Mouse (Mus musculus) mature B cell (primary cell): Measurements from ENCODE around the gene 9130019O22Rik.
"Not testable (repeated sequence)": the region's sequence is repeated elsewhere in the genome, so short reads cannot be mapped to it uniquely, and the experiment has no call there.

Source experiments
- in situ Hi-C: fragments of 300-500 bp; cut with MboI; formaldehyde crosslinking; loops from 2 replicates; pipeline ENCODE4 v1.14.3; 2019

9130019O22Rik gene

DNA sequence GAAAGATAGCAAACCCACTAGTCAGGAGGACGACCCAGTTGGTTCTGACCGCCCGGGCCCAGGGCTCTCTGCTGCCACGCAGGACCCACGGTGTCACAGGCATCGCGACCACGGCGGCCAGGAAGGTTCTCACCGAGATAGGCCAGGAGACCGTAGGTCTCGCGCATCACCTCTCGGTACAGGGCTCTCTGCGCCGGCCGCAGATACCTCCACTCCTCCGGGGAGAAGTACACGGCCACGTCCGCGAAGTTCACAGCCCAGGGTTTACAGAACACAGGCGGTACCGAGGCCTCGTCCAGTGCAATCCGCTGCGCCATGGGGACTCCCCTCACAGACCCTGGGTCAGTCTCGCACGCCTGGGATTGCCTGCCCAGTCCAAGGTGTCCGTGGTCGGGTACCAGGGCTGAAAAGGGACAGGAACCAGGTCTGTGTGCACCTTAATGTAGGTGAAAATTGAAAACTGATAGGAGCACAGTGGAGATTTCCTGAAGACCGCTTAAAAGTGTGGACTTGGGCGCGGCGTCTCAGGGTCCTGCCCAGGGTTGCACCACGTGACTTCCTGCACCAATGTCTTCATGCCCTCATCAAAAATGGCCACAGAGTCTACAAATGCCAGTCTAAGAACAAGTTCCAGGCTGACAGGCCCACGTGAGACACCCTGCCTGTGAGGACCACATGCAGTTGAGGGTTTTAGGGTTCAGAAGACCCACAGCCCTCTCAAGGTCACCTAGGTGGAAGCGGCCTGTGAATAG lies at the start of gene 9130019O22Rik:
Gene 9130019O22Rik, minus strand, starts transcription at position 526 of the 752 bp plus-strand sequence.
- in situ Hi-C loops: no loop called here

DNA sequence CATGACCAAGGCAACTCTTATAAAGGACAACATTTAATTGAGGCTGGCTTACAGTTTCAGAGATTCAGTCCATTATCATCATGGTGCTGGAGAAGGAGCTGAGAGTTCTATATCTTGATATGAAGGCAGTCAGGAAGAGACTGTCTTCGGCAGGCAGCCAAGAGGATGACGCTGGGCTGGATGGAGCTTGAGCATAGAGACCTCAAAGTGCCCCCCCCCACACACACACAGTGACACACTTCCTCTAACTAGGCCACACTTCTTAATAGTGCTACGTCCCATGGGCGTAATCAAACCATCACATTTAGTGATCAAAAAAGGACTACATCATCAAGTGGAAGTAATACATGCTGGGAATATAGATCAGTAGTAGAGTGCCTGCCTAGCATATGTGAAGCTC lies 48.2 kb upstream of the 9130019O22Rik start:
- in situ Hi-C loops: no loop called here

DNA sequence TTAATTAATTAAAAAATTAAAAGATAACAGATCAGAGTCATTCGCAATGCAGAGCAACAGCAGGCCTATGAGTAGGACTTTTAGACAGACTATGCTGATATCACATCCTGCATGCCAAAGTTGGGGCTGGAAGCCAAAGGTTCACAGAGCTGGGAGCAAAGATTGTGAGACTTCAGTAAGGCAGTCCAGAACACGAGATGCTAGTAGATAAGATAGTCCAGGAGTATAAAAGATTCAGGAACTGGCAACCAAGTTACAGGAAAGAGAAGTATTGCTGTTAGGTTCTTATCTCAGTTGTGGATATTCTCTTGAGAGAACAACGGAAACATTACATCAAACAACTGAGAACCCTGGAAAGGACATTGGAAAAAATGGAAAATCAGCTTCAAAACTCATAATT lies 39.4 kb upstream of the 9130019O22Rik start:
- in situ Hi-C loops: no loop called here

DNA sequence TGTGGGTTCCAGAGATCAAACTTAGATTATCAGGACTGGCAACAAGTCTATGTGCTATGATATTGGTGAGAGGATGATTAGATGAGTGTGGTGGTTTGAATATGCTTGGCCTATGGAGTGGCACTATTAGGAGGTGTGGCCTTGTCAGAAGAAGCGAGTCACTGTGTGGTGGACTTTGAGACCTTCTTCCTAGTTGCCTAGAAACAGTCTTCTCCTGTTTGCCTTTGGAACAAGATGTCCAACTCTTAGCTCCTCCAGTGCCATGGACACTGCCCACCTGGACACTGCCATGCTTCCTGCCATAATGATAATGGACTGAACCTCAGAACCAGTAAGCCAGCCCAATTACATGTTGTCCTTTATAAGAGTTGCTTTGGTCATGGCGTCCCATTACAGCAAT lies 38.9 kb upstream of the 9130019O22Rik start:
- in situ Hi-C loops: no loop called here

DNA sequence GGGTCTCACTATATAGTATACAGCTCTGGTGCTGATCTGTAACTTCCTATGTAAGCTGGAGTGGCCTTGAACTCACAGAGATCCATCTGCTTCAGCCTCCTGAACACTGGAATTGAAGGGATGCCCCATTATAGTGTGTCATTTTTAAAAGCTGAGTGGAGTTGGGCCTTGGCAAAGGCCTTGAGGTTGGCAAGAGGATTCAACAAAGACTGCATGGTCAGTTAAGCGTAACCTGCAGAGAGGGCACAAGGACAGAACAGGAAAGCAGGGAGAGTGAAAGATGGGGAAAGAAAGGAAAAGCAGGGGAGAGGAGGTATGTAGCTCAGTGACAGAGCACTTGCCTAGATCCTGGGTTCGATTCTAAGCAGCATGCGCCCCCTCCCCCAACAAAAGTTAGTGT lies 38.3 kb upstream of the 9130019O22Rik start:
- in situ Hi-C loops: no loop called here

DNA sequence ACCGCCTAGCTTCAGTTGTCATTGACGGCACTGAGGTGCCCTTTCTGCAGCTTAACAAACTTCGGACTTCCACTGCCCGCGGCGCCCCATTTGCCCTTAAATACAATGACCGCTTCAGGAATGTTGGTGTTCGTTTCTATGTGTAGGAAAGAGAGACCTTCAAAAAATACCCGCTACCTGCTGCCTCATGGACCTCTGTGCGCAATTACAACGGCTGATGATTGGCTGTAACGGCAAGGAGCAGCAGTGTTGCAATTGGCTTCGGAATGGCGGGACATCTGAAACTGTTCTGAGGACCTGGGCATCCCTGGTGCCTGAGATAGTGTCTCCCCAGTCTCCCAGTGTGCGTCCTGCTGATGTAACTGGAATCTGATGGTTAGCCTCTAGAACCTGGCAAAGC lies 35.3 kb upstream of the 9130019O22Rik start:
- in situ Hi-C loops: no loop called here

DNA sequence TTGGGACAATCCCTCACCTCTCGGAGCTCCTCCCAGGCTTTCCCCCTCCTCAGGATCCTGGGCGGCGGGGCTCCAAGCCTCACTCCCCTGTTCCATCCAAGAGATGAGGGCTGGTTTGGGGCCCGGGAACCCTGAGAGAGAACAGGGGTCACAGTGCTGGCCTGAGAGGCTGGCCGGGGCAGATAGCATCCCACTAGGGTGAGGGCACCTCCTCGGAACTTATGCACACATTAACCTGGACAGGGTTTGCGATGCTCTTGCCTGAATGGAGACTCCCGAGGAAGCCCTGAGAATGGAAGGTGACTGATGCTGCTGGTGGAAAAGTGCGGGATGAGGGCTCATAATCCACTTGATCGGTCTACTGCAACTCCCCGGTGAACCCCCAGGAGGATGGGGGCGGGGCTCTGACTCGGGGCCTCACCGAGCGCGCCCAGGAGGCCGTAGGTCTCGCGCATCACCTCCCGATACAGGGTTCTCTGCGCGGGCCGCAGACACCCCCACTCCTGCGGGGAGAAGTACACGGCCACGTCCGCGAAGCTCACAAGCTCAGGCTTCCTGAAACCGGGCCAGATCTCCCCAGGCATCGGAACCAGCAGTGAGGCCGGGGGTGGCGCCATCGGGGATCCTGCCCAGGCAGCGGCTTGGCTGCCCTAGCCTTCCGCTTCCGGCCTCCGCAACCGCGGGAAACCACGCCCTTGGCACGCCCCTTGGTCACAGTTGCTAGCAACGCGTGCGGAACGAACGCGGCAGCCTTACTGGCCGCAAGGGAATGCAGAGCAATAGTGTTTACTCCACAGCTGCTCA lies 34.6 kb upstream of the 9130019O22Rik start, which contains the start of gene Zfp688:
Gene Zfp688, minus strand, starts transcription at position 681 of the 804 bp plus-strand sequence.
- in situ Hi-C loops: no loop called here

DNA sequence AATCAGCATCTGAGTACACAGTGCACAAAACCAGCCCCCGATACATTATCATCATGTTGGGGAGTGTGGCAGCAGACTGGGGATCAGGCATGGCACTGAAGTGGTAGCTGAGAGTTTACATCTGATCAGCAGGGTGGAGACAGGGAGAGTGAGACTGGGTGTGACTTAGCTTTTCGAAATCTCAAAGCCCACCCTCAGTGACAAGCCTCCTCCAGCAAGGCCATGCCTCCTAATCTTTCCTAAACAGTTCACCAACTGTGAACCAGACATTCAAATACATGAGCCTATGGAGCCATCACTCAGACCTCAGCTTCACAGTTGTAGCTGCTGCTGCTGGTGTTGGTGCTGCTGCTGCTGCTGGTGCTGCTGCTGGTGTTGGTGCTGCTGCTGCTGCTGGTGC lies 24.5 kb upstream of the 9130019O22Rik start:
- in situ Hi-C loops: no loop called here

DNA sequence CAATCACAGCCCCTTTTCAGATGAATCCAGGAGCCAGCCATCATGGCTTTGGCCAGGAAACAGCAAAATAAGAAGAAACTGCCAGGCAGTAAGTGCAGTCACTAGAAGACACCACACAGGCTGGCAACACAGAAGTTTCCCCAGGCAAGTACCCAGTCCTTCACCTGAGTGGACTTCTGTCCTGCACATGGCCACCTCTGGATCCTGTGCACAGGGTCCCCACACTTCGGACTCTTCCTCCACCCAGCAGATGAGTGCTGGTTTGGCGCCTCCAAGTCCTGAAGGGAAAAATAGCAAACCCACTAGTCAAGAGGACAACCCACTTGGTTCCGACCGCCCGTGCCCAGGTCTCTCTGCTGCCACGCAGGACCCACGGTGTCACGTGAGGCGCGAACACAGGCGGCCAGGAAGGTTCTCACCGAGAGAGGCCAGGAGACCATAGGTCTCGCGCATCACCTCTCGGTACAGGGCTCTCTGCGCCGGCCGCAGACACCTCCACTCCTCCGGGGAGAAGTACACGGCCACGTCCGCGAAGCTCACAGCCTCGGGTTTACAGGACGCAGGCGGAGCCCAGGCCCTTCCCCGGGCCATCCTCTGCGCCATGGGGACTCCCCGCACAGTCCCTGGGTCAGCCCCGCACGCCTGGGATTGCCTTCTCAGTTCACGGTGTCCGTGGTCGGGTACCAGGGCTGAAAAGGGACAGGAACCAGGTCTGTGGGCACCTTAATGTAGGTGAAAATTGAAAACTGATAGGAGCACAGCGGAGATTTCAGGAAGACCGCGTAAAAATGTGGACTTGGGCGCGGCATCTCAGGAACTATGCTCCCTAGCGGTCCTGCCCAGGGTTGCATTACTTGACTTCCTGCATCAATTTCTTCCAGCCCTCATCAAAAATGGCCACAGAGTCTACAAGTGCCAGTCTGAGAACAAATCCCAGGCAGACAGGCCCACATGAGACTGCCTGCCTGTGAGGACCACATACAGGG lies 19.3 kb upstream of the 9130019O22Rik start, which contains the start of gene Zfp764:
Gene Zfp764, minus strand, starts transcription at position 821 of the 986 bp plus-strand sequence.
- in situ Hi-C loops: not testable (repeated sequence)

DNA sequence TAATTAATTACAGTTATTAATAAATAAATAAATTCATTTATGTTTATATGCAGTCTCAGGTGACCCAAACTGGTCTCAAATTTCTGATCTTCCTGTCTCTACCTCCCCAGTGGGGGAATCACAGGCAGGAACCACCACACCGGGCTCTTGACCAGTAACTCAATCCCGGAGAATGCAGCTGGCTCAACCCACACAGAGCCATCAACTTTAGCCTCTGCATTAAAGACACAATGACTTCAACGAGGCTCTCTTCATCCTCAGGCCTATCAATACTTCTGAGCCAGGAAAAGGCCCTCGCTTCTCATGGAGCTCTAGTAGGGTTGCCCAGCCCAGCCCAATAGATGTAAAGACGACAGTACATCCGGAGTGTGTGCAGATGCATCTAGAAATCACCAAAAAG lies 17.1 kb upstream of the 9130019O22Rik start:
- in situ Hi-C loops: not testable (repeated sequence)

DNA sequence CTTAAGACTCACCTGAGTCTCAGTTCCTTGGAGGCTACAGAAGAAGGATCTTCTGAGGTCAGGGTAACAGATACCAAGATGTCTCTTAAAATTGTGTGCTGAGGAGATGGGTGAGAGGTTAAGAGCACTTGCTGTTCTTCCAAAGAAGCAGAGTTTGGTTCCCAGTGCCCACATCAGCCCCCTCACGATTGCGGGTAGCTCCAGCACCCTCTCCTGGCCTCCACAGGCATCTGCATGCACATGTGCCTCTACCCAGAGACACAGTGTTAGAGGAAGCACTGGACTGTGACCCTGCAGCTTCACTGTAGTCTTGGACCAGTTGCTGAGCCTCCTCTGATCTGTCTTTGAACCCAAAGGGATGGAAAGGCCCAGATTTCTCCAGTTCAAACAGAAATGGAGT lies 16.0 kb upstream of the 9130019O22Rik start:
- in situ Hi-C loops: no loop called here

DNA sequence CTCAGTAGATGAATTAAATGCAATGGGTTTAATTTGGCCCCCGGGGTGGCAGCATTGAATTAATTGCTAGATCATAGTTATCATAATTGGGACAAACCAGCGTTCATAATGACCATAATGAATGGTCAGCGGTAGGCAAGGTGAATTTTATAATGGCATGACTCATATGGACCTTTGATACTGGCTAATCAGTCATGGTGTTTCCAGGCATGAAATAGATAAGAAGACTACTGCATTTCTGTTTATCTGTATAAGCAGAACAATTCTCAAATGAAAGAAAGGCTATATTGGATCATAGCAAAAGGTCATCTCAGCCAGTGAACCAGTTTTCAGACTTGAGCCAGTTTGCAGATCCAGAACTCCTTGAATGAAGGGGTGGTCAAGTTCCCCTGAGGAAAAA lies 13.4 kb upstream of the 9130019O22Rik start:
- in situ Hi-C loops: no loop called here

DNA sequence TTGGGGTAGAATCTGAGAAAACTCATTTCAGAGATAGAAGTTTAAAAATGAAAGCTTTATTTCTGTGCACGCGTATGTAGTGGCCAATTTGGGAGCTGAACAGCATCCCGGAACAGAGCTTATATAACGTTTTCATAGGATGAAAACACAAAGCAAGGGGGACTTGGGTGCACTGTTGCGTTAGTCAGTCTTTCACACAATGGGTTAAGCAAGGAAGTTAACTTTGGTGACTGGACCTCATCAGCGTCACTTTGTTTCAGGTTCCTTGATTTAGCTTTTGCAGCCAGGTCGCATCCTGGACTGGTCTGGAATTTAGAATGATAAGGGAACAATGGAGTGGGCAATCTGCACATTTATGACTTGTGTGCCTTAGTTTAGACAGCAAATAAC lies 7.0 kb upstream of the 9130019O22Rik start:
- in situ Hi-C loops: no loop called here

DNA sequence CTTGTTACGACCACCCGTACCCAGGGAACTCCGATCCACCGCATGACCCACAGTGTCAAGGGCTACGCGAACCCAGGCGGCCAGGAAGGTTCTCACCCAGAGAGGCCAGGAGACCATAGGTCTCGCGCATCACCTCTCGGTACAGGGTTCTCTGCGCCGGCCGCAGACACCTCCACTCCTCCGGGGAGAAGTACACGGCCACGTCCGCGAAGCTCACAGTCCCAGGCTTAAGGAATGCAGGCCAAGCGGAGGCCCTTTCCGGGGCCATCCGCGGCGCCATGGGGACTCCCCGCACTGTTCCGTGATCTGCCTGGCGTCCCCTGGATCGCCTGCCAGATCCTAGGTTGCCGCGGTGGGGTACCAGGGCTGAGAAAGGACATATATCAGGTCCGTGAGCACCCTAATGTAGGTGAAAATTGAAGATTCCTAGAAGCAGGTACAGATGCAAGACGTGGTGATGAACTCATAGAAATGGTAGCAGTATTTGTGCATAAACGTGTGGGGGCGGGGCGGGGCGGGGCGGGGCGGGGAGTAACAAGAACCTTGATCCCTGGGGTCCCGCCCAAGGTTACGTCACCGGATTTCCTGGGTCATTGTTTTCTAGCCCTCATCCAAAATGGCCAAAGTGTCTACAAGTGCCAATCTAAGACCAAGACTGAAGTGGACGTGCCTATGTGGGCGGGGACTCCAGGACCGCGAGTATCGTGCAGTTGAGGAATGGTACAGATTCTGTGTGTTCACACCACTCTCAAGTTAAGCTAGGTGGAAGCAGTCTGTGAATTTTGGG lies 6.4 kb upstream of the 9130019O22Rik start, which contains the start of gene E430018J23Rik:
Gene E430018J23Rik, minus strand, starts transcription at position 473 of the 787 bp plus-strand sequence.
- in situ Hi-C loops: no loop called here

DNA sequence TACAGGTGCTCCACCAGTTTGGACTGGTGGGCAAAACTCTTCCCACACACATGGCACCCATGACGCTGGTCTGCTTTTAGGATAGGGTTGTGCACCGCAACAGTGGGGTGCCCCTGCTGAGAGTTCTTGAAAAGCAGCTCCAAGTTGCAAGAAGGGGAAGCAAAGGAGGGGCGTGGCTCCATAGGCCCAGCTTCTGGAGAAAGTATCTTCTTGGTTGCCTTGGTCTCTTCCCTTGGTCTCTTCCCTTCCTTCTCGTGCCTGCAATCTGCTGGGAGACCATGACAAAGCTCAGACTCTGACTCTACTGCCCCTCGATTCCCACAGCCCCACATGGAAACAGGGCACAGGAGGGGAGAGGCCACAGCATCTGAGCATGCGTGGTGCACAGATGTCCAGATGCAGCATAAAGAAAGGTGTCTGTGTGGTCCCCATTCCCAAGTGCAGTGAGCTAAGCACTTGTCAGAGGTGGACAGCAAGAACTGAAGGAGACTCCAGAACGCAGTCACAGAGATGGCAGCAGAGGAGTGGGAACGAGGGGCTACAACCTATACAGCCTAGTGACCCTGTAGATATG lies 5.4 kb upstream of the 9130019O22Rik start:
- in situ Hi-C loops: no loop called here

DNA sequence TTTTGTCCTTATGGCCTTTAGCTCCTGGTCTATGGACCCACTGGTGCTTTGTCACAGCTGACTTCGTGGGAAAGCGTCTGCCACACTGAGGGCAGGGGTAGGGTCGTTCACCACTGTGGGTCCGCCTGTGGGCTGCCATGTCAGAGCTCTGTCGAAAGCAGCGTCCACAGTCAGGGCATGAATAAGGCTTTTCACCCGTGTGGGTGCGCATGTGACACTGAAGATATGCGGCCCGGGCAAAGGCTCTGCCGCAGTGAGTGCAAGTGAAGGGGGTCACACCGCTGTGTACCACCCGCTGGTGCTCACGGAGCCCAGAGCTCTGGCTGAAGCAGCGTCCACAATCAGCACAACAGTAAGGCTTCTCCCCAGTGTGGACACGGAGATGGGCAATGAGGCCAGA lies 4.6 kb upstream of the 9130019O22Rik start:
- in situ Hi-C loops: no loop called here

DNA sequence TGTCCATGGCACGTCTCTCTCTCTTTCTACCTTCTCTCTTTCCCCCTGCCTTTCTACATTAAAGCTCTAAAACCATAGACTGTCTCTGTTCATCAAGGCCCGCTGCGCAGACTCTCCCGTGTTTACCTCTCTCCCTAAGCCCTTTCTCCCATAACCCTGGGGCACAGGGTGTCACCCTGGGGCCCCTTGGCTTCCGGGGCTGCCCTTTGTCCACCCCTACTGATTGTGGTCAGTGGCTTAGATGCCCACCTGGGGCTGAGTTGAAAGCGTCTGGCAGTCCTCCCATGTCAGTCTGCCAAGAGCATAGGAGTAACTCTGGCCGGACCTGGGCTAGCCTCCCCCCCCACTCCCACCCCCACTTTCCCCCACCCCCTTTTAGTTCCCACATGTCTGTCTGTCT lies 3.3 kb upstream of the 9130019O22Rik start:
- in situ Hi-C loops: no loop called here

DNA sequence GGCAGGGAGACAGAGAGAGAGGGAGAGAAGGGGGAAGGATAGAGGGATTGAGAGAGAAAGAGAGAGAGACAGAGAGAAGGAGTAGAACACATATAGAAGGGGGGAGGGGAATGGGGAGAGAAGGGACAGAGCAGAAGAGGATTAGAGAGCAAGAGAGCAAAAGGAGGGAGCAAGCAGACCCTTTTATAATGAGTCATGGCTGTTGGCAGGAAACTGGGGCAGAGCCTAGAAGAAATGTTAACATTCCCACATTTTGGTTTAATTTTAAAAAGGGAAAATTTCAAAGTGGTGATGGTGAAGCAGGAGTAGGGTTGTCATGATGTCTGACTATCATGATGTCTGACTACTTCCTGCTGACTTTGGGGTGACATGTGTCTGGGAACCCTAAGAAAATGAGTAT lies 1.2 kb upstream of the 9130019O22Rik start:
- in situ Hi-C loops: not testable (repeated sequence)

DNA sequence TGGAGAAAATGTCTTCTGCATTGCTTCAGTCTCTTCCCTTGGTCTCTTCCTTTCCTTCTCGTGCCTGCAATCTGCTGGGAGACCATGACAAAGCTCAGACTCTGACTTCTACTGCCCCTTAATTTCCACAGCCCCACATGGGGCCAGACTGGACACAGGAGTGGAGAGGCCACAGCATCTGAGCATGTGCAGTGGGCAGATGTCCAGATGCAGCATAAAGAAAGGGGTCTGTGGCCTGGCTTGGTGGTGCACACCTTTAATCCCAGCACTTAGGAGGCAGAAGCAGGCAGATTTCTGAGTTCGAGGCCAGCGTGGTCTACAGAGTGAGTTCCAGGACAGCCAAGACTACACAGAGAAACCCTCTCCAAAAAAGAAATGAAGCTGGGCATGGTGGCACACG lies 1.4 kb downstream of the 9130019O22Rik start:
- in situ Hi-C loops: not testable (repeated sequence)

DNA sequence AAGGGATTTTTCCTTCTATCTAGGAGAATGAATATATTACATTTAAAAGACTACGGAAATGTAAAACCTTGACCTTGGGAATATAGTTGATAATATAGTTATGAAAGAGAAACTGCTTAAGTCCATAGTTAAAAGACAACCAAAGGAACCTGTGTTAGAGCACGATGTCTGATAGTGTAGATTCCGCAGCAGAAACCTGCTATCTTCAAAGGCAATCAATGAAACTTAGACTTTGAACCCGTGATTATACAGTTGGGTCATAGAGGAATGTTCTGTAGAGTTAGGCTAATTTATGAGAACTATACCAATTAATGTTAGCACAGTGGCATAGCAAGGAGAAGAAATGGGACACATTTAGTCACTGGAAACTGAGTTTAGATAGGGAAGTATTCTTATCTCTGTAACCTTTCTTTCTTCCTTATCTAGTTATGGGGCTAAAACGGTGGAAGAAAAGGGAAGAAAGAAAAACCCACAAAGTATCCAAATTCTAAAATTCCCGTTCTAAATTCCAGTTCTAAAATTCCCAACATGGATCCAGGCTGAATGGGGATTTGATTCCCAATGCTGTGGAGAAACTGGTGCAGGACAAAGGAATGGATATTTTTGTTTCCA lies 8.6 kb downstream of the 9130019O22Rik start:
- in situ Hi-C loops: no loop called here
